Mouse (Mus musculus) heart, embryonic 14.5 days (tissue): ENCODE data around the gene Iqcn. TPM values are rescaled to one million over a fixed set of nuclear protein-coding genes. Genes with fewer than 3 reads are reported as not detected.

Experiments
- ATAC-seq: fragments of 200-750 bp; cut with Nextera tagmentation; 2 replicates; pipeline ENCODE4 v1.8.0; 2017; ENCODE audit warnings: low read depth, moderate TSS enrichment; ENCODE audit not compliant: insufficient number of reproducible peaks, insufficient read depth, low FRiP score
- H3K27ac ChIP-seq, 2 experiments: fragments of 200-500 bp in 1 of 2; fragments of 300-500 bp in 1 of 2; sonication (generic) in 1 of 2; replicated peaks in 1 of 2; 2 replicates each; pipeline ENCODE4 v1.5.1; 2012 to 2014; ENCODE audit warnings: low read depth in 2 of 2, low read length in 2 of 2, control low read depth in 1 of 2, mild to moderate bottlenecking in 1 of 2, mixed read lengths in 1 of 2; ENCODE audit not compliant: control insufficient read depth in 1 of 2, insufficient read depth in 1 of 2
- H3K27me3 ChIP-seq: fragments of 300-500 bp; sonication (generic); 2 replicates; pipeline ENCODE4 v1.6.1; 2014; ENCODE audit warnings: mild to moderate bottlenecking, low read length, control low read depth; ENCODE audit not compliant: control insufficient read depth, insufficient read depth
- H3K36me3 ChIP-seq: fragments of 300-500 bp; sonication (generic); 2 replicates; pipeline ENCODE4 v1.6.1; 2014; ENCODE audit warnings: mild to moderate bottlenecking, control low read depth, low read length, mixed read lengths; ENCODE audit not compliant: control insufficient read depth, insufficient read depth
- H3K4me1 ChIP-seq, 2 experiments: fragments of 200-500 bp in 1 of 2; fragments of 300-500 bp in 1 of 2; sonication (generic) in 1 of 2; 2 replicates each; pipeline ENCODE4 v1.6.1; 2012 to 2014; ENCODE audit warnings: low read length in 2 of 2, control low read depth in 1 of 2, mixed read lengths in 1 of 2; ENCODE audit not compliant: control insufficient read depth in 2 of 2, insufficient read depth in 2 of 2
- H3K4me2 ChIP-seq: fragments of 300-500 bp; sonication (generic); 2 replicates; pipeline ENCODE4 v1.6.1; 2014; ENCODE audit warnings: mild to moderate bottlenecking, low read length
- H3K4me3 ChIP-seq, 2 experiments: fragments of 200-500 bp in 1 of 2; fragments of 300-500 bp in 1 of 2; sonication (generic) in 1 of 2; 2 replicates each; pipeline ENCODE4 v1.5.1; 2012 to 2014; ENCODE audit warnings: low read length in 2 of 2, mild to moderate bottlenecking in 2 of 2, control low read depth in 1 of 2, low read depth in 1 of 2, moderate library complexity in 1 of 2; ENCODE audit not compliant: control insufficient read depth in 1 of 2, insufficient read depth in 1 of 2
- H3K9ac ChIP-seq: fragments of 300-500 bp; sonication (generic); 2 replicates; pipeline ENCODE4 v1.6.1; 2014; ENCODE audit warnings: mild to moderate bottlenecking, low read length
- H3K9me3 ChIP-seq: fragments of 300-500 bp; sonication (generic); 2 replicates; pipeline ENCODE4 v1.6.1; 2016; ENCODE audit warnings: low read length, control low read depth; ENCODE audit not compliant: control insufficient read depth
- WGBS: fragments of 180-500 bp; shearing (Covaris S2); extraction: QIAGEN DNeasy Blood & Tissue Kit; methylation state at CpG from one replicate; pipeline ENCODE4 v1.1.7; 2014; 5-methylcytosine and 5-hydroxymethylcytosine counted together
- polyA plus RNA-seq: library from polyadenylated mRNA; unstranded; fragments of >200 nt; fragmentation: Nextera tagmentation; extraction: Ambion mirVana; gene quantifications from 2 replicates; pipeline ENCODE4 v1.2.1, GENCODE M21; 2014

Gene Iqcn
- polyA plus RNA-seq, 1 experiment from 2014 or later: not detected

DNA sequence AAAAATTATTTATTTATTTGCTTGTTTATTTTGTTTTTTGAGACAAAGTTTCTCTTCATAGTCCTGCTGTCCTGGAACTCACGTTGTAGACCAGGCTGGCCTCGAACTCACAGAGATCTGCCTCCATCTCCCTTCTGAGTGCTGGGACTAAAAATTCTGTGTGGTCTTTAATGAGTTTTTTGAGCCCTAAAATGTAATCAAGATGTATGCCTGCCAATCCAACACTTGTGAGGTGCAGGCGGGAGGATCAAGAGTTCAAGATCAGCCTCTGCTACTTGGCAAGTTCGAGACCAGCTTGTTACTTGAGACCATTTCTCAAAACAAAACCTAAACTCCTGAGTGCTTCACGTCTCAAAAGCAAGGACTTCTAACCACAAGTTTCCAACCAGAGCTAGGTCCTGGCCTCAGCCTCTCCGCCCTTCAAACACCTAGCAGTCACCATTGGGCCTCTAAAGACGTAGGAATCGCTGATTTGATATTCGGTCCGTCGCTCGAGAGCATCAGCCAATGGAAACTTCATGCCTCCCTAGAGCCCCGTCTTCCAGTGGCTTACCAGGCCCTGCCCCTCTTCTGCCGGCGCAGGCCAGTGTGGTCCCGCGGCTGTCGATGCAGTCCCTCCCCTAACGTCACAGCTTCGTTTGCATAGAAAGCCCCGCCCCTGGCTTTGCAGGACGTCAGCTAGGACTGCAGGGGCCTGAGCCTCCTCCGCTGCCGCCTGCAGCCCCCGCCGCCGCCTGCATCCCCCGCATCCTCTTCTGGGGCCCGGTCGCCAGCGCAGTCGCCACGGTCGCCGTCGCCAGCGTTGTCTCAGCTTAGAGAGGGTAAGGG lies 51.0 kb downstream of the Iqcn start, which contains the start of gene Rab3a:
TSS of gene Rab3a (plus strand) at position 637 of the 828 bp plus-strand sequence.
- Histone ChIP-seq H3K27me3 (peaks cover 14% of the 10 kb centered on the region), H3K9me3 (no peaks in the 10 kb centered on the region), H3K4me3 (peak within 1 kb of the TSS; percentile 57 to 74), H3K9ac (peak within 1 kb of the TSS; percentile 86), H3K27ac (peak within 1 kb of the TSS; percentile 70 to 79), H3K4me1 (peaks cover 15 to 32% of the 10 kb centered on the region in 2 experiments), H3K4me2 (peak within 1 kb of the TSS; percentile 97), H3K36me3 (peaks cover 29% of the 10 kb centered on the region)
- ATAC-seq: peak; percentile 94
- 8% methylated on average over 37 of the region's 37 CpGs for WGBS

- peak overlapping the region in 1 of 2 experiments; percentile 62; a peak in 1 of 4 replicates for H3K27ac ChIP-seq
- H3K27me3 ChIP-seq: peaks cover 5% of the 10 kb centered on the region
- H3K4me2 ChIP-seq: peak overlapping the region; percentile 97
- 0 out of 2 replicates have a peak, but pooled peaks have one; percentile 9 for ATAC-seq
- peaks cover 29% of the 10 kb centered on the region for H3K36me3 ChIP-seq
- no peaks in the 10 kb centered on the region for H3K9me3 ChIP-seq
- H3K9ac ChIP-seq: peak overlapping the region; percentile 86
- H3K4me1 ChIP-seq: peaks cover 17 to 40% of the 10 kb centered on the region in 2 experiments
- 13% methylated on average over 50 of the region's 50 CpGs for WGBS
- H3K4me3 ChIP-seq: peak overlapping the region; percentile 57 to 74
These were observed 51.8 kb downstream of the Iqcn start for GRCm38 (mm10) chr8:70754871-70755660.

- H3K36me3 ChIP-seq: peaks cover 29% of the 10 kb centered on the region
- peak overlapping the region; percentile 86; the same call in 1 of the 2 replicates for H3K9ac ChIP-seq
- no peak overlapping the region for H3K27ac ChIP-seq
- peaks cover 18 to 44% of the 10 kb centered on the region in 2 experiments for H3K4me1 ChIP-seq
- peak overlapping the region in 1 of 2 experiments; percentile 74; a peak in 1 of 4 replicates for H3K4me3 ChIP-seq
- peak overlapping the region; percentile 97 for H3K4me2 ChIP-seq
- no peak for ATAC-seq
- H3K9me3 ChIP-seq: no peaks in the 10 kb centered on the region
- no peaks in the 10 kb centered on the region for H3K27me3 ChIP-seq
- 78% methylated on average over 24 of the region's 24 CpGs for WGBS
These were observed 52.6 kb downstream of the Iqcn start for GRCm38 (mm10) chr8:70755661-70756475.

- Histone ChIP-seq H3K27ac (no peak overlapping the region), H3K4me1 (peaks cover 20 to 44% of the 10 kb centered on the region in 2 experiments), H3K4me3 (no peak overlapping the region), H3K27me3 (no peaks in the 10 kb centered on the region), H3K4me2 (no peak overlapping the region), H3K9ac (no peak overlapping the region), H3K9me3 (no peaks in the 10 kb centered on the region), H3K36me3 (peaks cover 29% of the 10 kb centered on the region)
- no peak for ATAC-seq
- 92% methylated on average over 6 of the region's 6 CpGs for WGBS
These were observed 53.3 kb downstream of the Iqcn start for GRCm38 (mm10) chr8:70756476-70757040.

GRCm38 (mm10) chr8:70757523-70758307 lies 54.5 kb downstream of the Iqcn start:
- no peak overlapping the region for H3K4me3 ChIP-seq
- H3K4me1 ChIP-seq: peaks cover 19 to 42% of the 10 kb centered on the region in 2 experiments
- peaks cover 29% of the 10 kb centered on the region for H3K36me3 ChIP-seq
- WGBS: 75% methylated on average over 22 of the region's 22 CpGs
- no peaks in the 10 kb centered on the region for H3K9me3 ChIP-seq
- H3K4me2 ChIP-seq: no peak overlapping the region
- no peaks in the 10 kb centered on the region for H3K27me3 ChIP-seq
- H3K9ac ChIP-seq: no peak overlapping the region
- no peak for ATAC-seq
- H3K27ac ChIP-seq: no peak overlapping the region

- ATAC-seq: no peak
- Histone ChIP-seq H3K27ac (no peak overlapping the region), H3K27me3 (no peaks in the 10 kb centered on the region), H3K4me1 (peaks cover 14 to 36% of the 10 kb centered on the region in 2 experiments), H3K4me2 (no peak overlapping the region), H3K4me3 (no peak overlapping the region), H3K9ac (no peak overlapping the region), H3K9me3 (no peaks in the 10 kb centered on the region), H3K36me3 (peaks cover 29% of the 10 kb centered on the region)
- WGBS: 90% methylated on average over 7 of the region's 7 CpGs
These were observed 55.0 kb downstream of the Iqcn start for GRCm38 (mm10) chr8:70758308-70758615.
